Mouse (Mus musculus) right cerebral cortex, adult 2 months (tissue): ENCODE results near the gene Wdfy3.
"Not testable (repeated sequence)": the region's sequence is repeated elsewhere in the genome, so short reads cannot be mapped to it uniquely, and the experiment has no call there.

Experiments used
- DNase-seq, 2 experiments: peaks; one replicate each; pipeline ENCODE4 v3.0.0; 2021 to 2022; ENCODE audit warnings: low spot score in 2 of 2

The Wdfy3 gene

GRCm38 (mm10) chr5:102001026-102001425, 68.7 kb downstream of the Wdfy3 start:
- DNase-seq, result no peak

GRCm38 (mm10) chr5:101998971-101999370, 70.8 kb downstream of the Wdfy3 start:
- no peak for DNase-seq

- no peak for DNase-seq
Observed at GRCm38 (mm10) chr5:101996036-101996735, 73.5 kb downstream of the Wdfy3 start.

- no peak for DNase-seq
Observed at GRCm38 (mm10) chr5:101995451-101995995, 74.2 kb downstream of the Wdfy3 start.

GRCm38 (mm10) chr5:101993996-101994395, 75.7 kb downstream of the Wdfy3 start:
- no peak for DNase-seq

GRCm38 (mm10) chr5:101992969-101993670, 76.6 kb downstream of the Wdfy3 start:
- no peak for DNase-seq

GRCm38 (mm10) chr5:101990298-101990845, 79.3 kb downstream of the Wdfy3 start:
- DNase-seq, result no peak

GRCm38 (mm10) chr5:101988476-101988875, 81.2 kb downstream of the Wdfy3 start:
- DNase-seq, result no peak

- no peak for DNase-seq
Observed at GRCm38 (mm10) chr5:101986694-101987093, 83.0 kb downstream of the Wdfy3 start.

GRCm38 (mm10) chr5:101982239-101982638, 87.5 kb downstream of the Wdfy3 start:
- DNase-seq, result no peak

GRCm38 (mm10) chr5:101979594-101979993, 90.1 kb downstream of the Wdfy3 start:
- DNase-seq, result no peak

GRCm38 (mm10) chr5:101972594-101972993, 97.1 kb downstream of the Wdfy3 start:
- not testable (repeated sequence) for DNase-seq

GRCm38 (mm10) chr5:101968153-101968851, 101.4 kb downstream of the Wdfy3 start:
- DNase-seq, result no peak

- DNase-seq, result no peak
Observed at GRCm38 (mm10) chr5:101967832-101968152, 101.9 kb downstream of the Wdfy3 start.

GRCm38 (mm10) chr5:101962824-101963223, 106.9 kb downstream of the Wdfy3 start:
- no peak for DNase-seq

- no peak for DNase-seq
Observed at GRCm38 (mm10) chr5:101959369-101959768, 110.4 kb downstream of the Wdfy3 start.

- no peak for DNase-seq
Observed at GRCm38 (mm10) chr5:101958941-101959340, 110.8 kb downstream of the Wdfy3 start.

- DNase-seq, result no peak
Observed at GRCm38 (mm10) chr5:101957419-101957818, 112.3 kb downstream of the Wdfy3 start.

- DNase-seq, result no peak
Observed at GRCm38 (mm10) chr5:101954393-101955340, 115.1 kb downstream of the Wdfy3 start.

- no peak for DNase-seq
Observed at GRCm38 (mm10) chr5:101951918-101952317, 117.8 kb downstream of the Wdfy3 start.

GRCm38 (mm10) chr5:101949323-101949722, 120.4 kb downstream of the Wdfy3 start:
- no peak for DNase-seq
